Mouse (Mus musculus) kidney, adult 11 months (tissue): ENCODE results near the gene Map3k3.
A peak's percentile ranks its signal among the peaks of the same experiment; 100 is the strongest.
"Not testable (repeated sequence)": the region's sequence is repeated elsewhere in the genome, so short reads cannot be mapped to it uniquely, and the experiment has no call there.

Source experiments
- DNase-seq: peaks from one replicate; pipeline ENCODE4 v3.0.0; 2022

Gene Map3k3

DNA sequence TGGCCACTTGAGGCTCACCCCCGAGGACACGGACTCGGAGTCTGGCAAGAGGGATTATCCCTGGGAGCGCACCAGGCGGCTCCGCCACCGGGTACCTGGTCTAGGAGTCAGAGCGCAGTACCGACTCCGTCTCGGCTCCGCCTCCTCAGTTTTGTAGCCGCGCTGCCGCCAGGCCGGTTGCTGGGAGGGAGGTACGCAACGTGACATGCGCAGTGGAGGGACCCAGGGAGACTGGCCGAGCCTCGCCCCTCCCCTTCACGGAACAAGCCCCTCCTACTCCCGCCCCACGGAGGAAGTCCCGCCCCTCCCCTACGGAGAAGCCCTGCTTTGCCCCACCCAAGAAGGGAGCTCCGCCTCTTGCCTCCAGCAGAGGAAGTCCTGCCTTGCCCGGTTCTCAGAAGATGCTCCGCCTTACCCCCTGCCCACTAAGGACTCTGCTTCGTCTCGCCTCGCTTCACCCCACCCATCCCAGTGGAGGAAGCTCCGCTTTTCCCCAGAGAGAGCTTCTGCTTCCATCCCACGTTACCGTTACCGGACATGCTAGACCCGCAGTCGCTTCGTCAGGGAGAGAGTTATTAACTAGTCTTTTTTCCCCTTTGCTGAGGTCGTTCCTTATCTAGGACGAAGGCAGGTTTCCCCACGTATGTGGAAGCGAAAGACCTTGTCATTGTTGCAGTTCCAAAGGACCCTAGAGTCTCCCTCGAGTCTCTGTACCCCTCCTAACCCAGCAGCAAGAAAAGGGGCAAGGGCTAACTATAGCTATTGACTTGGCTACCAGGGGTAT, 109.2 kb downstream of the Map3k3 start:
- DNase-seq: peak; percentile 96

DNA sequence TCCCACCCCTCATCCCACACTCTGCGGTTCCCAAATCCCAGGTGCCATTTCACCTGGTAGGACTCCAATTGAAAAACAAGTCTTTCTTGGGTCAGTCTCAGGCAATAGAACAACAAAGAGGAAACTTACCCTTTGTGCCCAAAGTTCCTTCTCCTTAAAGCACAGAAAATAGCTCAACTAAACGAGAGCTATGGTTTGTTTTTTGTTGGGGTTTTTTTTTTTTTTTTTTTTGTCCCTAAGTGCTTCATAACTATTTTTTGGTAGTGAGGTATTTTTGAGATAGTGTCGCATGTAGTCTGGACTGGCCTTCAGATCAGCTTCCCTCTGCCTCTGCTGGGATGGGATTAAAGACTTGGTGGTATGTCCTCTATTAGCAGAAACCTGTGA, 109.7 kb downstream of the Map3k3 start:
- DNase-seq: no peak

DNA sequence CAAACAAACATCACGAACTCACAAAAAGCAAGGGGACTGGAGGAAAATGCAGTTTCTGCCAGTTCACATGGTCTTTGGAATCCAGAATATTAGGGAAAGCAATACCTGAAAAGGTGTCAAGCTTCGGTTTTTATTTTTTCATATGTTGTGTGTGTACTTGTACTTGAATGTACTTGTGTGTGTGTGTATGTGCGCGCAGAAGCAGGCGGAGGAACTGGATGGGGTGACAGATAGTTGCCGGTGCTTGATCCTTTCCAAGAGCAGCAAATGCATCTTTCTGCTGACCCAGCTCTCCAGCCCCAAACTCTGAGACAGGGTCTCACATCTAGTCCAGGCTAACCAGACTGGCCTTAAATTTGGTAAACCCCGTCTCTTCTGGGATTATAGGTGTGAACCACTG, 110.5 kb downstream of the Map3k3 start:
- no peak for DNase-seq

GRCm38 (mm10) chr11:106195341-106195740, 110.9 kb downstream of the Map3k3 start:
- no peak for DNase-seq

- no peak for DNase-seq
Measured at GRCm38 (mm10) chr11:106198277-106198676, 113.9 kb downstream of the Map3k3 start.

DNA sequence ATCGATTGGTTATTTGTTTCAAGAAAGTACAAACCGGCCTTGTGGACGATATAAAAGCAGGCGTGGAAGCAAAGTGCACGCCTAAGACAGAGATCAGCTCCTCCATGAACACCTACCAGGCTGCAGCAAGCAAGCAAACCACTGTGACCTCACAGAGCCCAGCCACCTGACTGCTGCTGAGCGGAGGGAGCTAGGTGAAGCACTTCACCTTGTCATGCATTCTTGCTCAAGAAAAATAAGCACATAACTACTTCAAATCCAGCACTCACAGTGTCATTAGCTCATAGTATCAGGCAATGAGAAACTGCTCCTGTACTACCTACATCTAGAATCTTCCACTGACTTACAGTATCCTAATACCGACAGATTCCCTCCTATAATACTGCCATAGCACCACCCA, 115.6 kb downstream of the Map3k3 start:
- DNase-seq: not testable (repeated sequence)

DNA sequence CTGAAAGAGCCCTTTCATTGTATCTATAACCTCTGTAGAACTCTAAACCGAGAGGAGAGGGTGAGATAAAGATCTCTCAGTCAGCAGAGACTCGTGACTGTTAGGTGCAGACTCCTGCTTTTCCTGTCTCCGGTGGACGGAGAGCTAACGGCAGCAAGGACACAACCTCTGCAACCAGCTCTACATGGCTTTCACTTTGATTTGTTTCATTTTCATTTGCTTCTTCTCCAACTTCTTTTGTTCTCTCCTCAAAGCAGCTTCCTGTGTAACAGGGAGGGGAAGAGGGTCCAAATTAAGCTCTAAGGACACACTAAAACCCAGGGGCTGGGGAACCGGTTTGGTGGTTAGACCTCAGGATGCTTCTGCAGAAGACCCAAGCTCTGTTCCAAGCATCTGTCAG, 116.3 kb downstream of the Map3k3 start:
- DNase-seq: no peak

DNA sequence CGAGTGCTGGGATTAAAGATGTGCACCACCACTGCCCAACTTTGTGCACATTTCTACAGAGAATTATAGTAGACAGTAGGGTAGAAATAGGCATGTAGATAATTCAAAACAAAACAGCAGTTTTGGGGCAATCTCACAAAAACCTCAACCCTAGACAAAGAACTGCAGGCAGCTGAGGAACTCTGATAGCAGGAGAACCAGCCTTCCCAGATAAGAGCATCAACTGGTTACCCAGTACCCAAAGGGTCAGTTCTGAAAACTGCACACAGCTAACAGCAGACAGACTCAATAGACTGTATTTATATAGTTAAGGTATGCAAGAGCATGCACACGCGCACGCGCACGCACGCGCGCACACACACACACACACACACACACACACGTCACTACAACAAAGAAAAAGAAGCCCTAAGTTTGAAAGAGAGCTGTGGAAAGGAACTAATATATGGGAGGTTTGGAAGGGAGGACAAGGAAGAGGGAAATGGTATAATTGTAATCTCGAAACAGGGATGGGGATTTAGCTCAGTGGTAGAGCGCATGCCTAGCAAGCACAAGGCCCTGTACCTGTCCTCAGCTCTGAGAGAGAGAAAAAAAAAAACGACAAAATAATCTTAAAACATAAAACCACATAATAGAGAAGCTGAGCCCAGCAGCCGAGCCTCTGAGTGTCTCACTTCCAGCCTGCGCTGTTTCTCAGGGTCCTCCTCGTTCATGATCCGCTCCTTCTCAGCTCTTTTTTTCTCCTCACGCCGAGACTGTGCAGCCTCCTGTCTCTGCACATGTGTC, 117.1 kb downstream of the Map3k3 start:
- DNase-seq: no peak

GRCm38 (mm10) chr11:106202123-106202465, 117.7 kb downstream of the Map3k3 start, which contains the start of gene Strada:
Gene Strada (minus strand): TSS chr11:106202168.
- DNase-seq: no peak
